Mouse (Mus musculus) embryo, embryonic 10 days (tissue): ENCODE results near the gene Stpg4.
A peak's percentile ranks its signal among the peaks of the same experiment; 100 is the strongest.

Experiments used
- DNase-seq: peaks from one replicate; pipeline ENCODE4 v3.0.0-alpha.2; 2015; ENCODE audit warnings: low spot score

Gene Stpg4

DNA sequence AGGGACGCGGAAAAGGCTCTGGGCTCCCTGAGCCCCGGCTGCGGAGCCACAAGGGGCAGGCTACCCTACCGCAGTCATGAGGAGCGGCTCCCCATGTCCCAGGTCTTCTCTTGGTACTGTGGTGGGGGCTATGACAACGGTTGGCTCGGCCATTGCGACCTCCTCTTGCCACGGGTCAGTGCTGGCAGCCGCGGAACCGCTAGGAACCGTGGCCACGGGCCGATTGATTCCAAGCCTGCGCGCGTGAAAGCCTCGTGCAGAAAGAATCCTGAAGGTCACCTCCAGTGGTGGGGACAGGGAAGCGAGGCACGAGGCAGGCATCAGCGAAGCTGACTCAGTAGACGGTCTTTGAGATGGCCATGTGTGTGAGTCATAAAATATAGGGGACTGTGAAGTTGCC is at the start of gene Stpg4:
Stpg4 (minus strand) TSS at position 231 of the 400 bp plus-strand sequence.
- DNase-seq: no peak

DNA sequence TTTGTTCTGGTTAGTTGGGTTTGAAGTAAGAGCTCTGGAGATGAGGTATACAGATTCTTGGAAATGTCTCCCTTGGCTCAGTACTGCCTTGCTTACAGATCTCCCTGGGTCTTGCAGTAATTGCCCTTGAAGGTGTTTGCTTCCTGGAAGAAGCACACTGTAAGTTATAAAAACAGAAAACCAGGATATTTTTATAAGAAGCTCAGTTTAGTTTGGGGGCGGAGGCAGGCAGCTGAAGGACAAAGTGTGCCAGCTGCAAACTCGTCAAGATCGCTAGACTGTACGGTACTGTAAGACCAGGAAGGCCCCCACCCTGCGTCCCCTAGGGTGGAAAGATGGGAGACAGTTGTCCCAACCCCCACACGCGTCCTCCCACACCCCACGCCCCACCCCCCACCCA is 47.8 kb upstream of the Stpg4 start:
- DNase-seq: no peak

DNA sequence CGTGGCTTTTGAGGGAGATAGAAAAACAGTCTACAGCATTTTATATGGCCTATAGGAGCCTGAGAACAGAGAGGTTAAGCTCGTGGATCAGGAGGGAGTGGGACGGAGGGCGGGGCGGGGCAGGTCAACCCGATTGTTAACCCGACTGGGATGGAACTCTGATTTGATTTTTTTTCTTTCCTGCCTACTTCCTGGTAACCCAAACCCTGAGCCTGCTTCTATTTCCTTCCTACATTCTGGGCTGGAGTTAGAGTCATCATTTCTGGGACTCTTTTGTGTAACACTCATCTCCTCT is 46.9 kb upstream of the Stpg4 start:
- no peak for DNase-seq

DNA sequence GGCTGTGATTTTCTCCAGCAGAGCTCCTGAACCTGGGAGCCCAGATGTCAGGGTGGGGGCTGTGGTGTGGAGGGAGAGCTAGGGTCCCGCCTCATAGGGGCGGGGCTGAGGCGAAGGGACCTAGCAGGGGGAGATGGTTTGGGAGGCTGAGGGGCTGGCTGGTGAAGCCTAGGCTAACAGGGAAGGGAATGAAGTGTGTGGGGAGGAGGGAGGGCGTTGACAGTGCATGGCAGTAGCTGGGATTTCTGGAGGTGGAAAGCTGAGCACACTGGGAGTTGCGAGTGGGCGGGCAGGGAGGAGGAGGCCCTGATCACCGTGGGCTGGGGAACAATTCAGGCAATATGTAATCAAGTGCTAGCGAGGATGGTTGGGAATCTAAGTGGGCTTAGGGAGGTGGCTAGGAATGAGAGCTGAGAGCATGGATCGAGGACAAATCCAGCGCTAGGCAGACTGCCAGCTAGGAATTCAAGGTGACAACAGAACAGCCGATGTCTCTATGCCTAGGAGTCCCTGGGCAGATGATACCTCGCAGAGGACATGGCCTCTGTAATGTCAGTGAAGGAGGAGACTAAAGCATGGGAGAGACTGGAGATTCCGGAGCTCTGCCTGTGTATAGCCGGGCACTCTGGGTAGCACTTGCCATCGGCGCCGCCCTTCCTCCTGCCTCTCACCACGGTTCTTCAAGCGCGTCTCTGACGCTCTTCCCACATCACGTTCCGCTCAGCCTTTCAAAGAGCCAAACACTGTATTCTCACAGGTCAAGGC is 46.4 kb upstream of the Stpg4 start:
- peak; percentile 70 for DNase-seq

DNA sequence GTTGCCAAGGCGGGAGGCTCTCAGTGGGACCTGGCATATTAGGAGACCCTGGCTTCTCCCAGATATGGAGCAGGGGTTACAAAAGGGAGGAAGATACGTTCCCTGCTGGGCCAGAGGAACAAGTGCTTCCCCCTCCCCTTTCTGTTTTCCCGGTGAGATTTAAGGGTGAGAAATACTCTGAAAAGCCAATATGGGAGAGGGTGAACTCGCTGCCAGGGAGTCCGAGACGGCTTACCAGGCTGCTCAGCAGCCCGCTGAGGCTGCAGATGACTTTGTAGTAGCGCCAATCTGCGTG is 45.8 kb upstream of the Stpg4 start:
- no peak for DNase-seq

DNA sequence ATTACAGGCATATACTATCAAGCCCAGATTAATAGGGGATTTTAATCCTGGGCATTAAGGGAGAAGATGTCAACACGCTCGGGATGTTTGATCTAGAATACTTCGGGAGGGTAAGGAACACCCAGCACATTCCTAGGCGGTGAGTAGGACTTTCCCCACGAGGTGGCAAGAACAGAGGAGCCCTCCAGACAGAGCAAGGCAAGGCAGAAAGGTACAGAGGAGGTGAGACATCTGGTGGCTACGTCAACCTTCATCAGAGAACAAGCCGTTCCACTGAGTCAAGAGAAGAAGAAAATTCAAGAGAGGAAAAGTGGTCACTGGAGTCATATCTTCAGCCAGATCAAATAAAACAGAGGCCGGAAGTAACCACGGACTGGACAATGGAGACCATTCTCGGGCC is 45.3 kb upstream of the Stpg4 start:
- no peak for DNase-seq

DNA sequence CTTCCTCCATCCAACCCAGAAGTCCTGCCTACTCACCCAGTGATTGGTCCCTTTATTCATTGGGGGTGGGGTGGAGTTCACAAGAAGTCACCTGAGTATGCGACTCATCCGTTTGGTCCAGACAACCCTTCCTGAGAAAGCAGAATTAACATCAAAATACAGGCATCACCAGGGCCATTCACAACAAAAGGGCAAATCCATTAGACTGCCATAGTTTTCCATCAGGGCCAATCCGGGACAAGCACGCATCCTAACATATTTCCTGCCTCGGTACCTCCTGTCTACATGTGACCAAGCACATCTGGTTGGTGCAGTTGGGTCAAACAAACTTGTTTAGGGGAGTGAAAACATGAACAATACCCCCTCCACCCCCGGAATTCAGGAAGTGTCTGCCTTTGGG is 44.1 kb upstream of the Stpg4 start:
- DNase-seq: no peak

DNA sequence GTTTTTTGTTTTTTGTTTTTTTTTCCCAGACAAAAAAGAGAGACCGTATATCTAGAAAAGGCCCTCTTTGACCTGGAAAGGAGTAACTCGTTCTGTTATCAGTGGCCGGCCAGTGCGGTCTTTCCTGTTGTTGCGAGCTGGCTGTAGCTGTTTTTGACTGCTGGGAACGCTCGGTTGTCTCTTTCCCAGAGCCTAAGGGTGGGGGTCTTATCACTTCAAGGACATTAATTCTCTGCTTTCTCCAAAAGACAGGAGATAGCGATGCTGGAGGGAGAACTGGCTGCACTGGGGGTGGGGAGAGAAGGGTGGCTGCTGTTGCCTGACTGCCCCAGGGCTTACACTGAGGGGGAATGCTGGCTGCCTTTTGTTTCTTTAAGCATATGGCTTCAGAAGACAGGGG is 43.3 kb upstream of the Stpg4 start:
- DNase-seq: no peak

DNA sequence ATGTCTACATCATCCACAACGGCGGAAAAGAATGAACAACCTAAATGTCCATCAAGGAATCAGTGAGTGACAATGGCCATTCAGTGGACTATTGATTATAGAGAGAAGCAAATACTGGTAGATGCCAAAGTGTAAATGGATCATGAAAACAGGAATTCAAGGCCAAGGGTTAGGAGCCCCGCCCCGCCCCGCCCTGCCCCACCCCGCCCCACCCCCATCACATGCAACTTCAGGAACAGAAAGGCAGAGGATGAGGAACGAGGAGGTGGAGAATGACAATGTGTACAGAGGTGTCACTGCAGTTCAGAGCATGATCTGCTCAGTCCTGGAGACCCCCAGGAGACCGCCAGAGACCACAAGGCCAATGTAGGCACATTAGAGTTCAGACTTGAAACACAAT is 42.7 kb upstream of the Stpg4 start:
- no peak for DNase-seq

DNA sequence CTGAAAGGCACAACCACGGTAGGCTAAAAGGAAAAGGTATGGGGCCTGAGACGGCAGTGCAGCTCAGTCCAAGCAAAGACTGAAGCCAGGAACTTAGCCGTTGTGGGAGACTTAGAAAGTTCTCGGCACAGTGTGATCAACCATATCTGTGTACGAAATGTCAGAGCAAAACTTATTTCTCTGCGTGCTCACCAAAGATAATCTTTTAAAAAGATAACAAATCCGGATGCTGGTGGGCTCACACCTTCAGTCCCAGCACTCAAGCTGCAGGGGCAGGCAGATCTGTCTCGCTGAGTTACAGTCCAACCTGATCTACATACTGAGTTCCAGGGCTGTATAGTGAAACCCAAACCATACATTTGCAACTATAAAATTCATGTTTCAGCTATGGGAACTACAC is 41.9 kb upstream of the Stpg4 start:
- DNase-seq: no peak

DNA sequence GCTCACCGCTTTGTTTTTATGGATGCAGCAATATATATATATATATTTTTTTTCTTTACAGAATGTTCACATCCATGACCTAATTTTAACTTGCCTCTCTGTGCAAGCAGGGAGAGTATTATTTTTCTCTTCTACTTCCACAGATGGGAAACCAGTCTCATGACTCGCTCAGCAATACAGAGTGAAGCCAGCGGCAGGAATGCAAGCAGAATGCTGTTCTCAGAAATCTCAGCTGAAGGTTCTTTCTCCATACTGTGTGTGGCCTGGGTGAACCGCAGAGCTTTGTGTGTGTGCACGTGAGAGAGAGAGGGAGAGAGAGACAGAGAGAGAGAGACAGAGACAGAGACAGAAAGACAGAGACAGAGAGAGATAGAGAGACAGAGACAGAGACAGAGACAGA is 41.1 kb upstream of the Stpg4 start:
- DNase-seq: no peak

DNA sequence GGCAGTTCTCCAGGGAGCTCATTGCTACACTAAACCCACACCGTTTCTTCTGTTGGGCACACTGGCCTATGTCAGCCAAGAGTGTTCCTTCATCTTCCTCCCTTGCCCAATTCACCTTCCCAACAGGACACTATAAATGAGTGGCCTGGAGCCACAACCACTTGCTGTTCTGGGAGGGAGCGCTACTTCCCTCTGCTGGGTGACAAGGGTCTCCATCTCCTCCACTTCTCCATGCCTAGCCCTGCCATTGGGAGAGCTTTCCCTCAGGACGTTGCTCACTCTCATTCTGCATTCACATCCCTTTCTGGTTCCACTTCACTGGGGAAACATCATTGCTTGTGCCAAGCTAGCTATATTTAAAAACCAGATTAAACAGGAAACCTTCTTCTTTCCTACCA is 34.0 kb upstream of the Stpg4 start:
- no peak for DNase-seq

DNA sequence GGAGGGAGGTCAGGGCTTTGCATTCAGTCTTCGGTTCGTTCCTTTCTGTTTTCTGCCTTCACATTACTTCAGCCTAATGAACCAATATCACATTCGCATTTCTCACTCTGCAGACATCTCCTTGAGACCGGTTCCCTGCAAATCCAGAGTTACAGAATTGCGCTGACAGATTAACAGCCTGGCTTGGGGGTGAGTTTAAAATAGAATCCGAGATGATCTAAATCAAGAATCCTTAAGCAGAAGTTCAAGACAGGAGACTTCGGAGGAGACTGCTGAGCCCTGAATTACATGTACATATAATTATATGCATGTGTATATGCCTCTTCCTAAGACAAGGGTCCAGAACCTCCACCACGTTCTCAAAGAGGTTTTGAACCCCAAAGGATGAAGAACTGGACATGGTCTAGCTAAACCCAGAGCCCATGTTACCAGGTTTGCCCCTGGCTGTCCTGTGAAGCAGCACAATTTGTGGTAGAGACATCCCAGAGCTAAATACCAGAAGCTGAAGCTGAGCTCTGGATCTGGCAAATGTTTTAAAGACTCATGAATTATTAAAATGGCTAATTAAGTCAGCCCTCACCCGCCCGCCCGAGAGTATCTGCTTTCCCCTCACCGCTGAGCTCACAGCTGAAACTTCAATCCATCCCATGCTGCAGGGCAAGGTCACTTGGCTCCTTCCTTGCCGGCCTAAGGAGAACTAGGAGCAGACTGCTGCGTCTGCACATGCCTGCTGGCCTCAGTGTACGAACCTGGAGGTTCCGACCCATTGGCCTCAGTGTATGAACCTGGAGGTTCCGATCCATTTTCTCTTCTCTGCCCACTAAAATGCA is 33.3 kb upstream of the Stpg4 start:
- peak; percentile 46 for DNase-seq

DNA sequence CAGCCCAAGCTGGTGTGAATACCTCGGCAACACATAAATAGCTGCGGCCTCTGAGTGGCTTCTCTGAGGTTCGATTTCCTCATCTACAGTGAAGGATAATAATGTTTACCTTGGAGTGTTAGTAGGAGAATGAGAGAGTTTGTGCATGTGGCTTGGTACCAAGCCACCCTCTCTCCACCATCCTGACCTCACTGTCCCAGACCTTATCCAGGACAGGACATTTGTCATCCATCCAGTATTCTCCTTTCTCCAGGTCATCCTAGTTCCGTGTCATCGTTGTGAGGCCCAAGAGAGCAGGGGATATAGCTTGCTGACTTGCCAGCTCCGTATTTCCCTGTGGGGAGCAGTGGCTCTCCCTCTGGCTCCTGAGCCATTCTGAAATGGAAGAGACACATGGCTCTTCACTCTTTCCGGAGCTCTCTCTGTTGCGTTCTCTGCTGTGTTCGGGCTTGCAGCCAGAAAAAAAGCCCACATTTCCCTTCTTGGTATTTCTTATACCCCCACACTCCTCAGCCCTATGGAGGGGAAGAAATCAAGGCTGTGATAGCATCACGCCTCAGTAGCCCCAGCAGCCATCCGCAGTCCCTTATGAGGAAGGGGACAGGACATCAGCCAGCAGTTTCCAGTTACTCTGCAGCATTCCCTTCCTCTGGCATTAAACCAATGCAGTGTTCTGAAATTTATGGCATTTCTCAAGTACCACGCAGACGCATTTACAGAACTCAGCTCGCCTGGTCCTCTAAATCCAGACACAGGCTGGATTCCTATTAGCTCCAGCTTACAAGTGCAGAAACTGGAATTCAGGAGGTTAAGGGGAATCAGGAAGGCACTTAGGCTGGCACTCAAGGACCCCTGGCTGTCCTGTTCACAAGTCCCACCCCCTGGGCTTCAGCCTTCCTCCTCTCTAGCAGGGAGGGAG is 32.5 kb upstream of the Stpg4 start:
- DNase-seq: peak; percentile 59

DNA sequence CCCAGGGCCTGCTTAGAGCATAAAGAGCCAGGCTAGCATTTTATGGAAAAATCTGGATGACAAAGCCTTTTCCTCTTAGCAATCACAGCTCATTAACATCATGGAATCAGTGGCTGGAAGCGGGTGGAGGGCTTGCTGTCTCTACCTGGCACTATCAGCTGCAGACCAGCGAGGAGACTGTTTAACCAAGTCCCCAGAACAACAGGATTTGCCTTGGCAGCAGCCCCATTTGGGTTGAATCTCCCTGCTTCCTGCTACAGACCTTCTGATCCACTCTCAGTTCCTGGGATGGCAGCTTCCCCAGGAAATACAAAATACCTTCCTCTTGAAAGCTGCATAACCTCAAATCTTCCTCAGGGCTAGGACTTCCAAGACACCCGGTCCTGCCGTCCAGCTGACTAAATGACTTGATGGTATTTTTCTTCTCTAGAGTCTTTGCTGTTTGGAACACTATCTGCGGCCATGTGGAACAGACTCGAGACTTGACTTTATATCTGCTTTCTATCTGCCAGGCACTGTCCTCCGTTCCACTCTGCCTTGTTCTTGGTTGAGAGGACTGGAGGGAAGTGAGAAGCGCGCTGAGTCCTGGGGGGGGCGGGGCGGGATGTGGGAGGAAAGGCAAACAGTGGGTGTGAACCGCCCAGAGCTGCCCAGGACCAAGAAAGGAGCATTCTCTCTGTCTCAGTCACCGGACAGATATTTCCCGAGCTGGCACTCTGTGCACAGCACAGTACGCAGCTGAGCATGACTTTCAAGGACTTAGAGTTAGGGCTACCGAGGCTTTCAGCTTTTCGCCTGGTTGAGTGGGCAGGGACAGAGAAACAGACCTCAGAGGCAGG is 31.6 kb upstream of the Stpg4 start:
- peak; percentile 57 for DNase-seq

DNA sequence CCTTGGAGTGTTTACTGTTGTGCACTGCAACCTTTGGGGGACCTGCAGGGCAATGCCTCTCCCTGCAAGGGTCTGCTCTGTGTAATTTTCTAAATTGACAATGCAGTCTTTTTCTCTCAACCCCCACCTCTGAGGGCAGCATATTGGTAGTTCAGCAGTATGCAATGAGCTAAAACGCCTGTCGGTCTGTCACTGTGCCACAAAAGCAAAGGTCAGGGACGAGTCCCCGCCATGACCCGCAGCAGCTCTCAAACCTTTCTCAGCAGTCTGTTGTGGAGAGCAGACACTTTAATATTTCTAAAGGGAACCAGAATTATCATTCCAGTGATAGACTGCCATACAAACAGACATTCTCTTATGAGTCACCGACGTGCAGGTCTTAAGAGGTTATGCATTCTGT is 30.4 kb upstream of the Stpg4 start:
- DNase-seq: no peak

DNA sequence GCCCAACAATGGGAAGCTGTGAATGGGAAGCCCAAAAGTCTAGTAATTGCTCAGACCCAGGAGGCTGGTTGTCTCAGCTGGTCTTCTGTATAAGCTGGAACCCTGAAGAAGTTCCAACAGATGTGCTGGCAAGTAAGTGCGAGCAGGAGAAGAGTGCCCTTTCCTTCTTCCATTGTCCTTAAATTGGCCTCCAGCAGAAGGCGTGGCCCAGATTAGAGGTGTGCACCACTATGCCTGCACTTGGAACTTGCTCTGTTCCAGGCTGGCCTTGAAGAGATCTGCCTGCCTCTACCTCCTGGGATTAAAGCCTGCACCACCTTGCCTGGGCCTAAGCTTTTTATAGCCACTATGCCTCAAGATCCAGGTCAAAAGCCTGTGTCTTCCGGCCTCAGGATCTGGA is 26.6 kb upstream of the Stpg4 start:
- DNase-seq: no peak

DNA sequence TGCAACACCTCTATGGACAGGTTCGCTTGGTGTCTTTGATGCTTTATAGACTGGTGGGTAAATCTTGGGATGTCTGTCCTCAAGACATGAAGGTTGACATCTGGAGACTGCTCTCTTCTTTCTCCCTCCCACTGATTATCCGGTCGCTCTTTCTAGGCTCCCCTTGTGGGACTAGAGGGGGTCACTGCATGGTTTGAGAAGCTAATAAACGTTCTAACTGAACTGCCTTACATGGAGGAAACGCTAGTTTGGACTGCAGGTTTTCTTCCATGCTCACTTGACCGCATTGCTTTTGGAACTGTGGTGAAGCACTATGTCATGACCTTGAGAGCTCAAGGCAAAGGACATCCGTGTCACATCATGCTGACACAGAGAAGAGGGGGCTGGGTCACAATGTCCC is 25.8 kb upstream of the Stpg4 start:
- no peak for DNase-seq

DNA sequence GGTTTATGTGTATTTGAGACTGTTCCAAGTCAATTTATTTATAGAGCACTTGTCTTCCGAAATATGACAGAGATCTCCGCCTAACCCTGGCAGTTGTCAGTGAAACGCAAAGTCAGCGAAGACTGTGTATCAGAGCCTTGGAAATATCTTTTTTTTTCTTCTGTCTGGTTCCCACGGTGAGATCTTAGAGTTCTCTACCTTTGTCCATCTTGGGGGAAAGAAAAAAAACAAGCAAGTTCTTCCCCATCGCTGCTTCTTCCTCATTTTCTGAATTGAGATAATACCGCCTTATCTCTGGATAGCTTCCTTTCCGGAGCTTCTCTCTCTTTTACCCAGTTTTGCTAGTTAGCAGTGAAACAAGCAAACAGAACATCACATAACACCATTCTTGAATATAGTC is 21.3 kb upstream of the Stpg4 start:
- DNase-seq: no peak

DNA sequence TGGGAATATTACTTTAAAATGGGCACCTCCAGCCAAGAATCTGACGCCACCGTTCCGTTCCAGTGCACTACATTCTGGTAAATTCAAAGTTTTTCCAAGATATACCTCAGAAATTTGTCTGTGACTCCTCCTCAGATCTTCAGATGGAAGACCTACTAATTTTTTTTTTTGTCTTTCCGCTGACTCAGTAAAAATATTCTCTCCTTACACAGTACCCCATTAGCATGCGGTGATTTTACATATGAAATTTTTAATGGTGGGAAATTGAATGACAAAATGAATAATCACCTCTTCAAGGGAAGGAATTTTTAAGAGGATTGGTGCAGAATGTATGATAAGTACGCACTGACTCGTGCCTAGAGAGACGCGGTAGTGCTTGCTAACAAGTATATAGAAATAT is 20.8 kb upstream of the Stpg4 start:
- DNase-seq: no peak

DNA sequence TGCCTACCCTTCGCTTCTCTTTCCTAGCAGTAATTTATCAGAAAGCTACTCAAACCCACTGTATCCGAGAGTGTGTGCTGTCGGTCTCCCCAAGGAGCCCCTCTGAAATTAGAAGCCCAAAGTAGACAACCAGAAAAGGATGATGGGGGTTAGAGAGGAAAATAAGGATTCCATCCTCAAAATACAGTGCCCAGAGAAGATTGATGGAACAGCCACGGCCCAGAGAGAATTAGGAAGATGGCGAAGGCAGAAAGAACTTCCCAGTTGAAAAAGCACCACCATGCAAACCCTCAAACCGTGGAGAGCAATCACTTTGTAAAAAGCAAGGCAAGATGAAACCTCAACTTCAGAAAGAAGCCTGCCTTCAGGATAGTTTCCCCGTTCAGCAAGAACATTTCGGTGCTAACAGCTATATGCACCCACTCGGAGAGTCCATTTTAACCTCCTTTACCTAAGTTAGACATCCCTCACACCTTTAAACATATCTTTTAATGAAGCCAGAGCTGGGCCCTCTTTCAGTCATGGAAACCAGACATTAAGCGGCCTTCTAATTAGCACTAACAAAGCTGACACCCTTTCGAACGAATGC is 20.2 kb upstream of the Stpg4 start:
- DNase-seq: no peak
